Mouse (Mus musculus): ENCODE results near the gene H2-M10.1.
"Not testable (repeated sequence)": the region's sequence is repeated elsewhere in the genome, so short reads cannot be mapped to it uniquely, and the experiment has no call there.

Gene H2-M10.1

GRCm38 (mm10) chr17:36326055-36326454, at the start of gene H2-M10.1:
Gene H2-M10.1 (minus strand): TSS chr17:36326155.
- DNase-seq, result no peak

GRCm38 (mm10) chr17:36368317-36368716, 42.4 kb upstream of the H2-M10.1 start, which contains the start of gene H2-M10.3:
Gene H2-M10.3 (minus strand): TSS chr17:36368417.
- not testable (repeated sequence) for DNase-seq

- not testable (repeated sequence) for DNase-seq
Observed at GRCm38 (mm10) chr17:36362404-36362803, 36.4 kb upstream of the H2-M10.1 start.

- peak; percentile 52 for DNase-seq
Observed at GRCm38 (mm10) chr17:36357512-36357911, 31.6 kb upstream of the H2-M10.1 start.

- DNase-seq, result no peak
Observed at GRCm38 (mm10) chr17:36355763-36356162, 29.8 kb upstream of the H2-M10.1 start.

- DNase-seq, result peak; percentile 50
Observed at GRCm38 (mm10) chr17:36355343-36355742, 29.4 kb upstream of the H2-M10.1 start.

GRCm38 (mm10) chr17:36315689-36316253, 10.2 kb downstream of the H2-M10.1 start:
- no peak for DNase-seq

GRCm38 (mm10) chr17:36315041-36315688, 10.8 kb downstream of the H2-M10.1 start:
- peak; percentile 43 for DNase-seq

GRCm38 (mm10) chr17:36314511-36314910, 11.4 kb downstream of the H2-M10.1 start:
- DNase-seq, result no peak

- no peak for DNase-seq
Observed at GRCm38 (mm10) chr17:36309293-36309692, 16.7 kb downstream of the H2-M10.1 start.

- peak; percentile 73 for DNase-seq
Observed at GRCm38 (mm10) chr17:36308855-36309254, 17.1 kb downstream of the H2-M10.1 start.

GRCm38 (mm10) chr17:36286390-36286789, 39.6 kb downstream of the H2-M10.1 start, which contains the start of gene H2-M10.2:
Gene H2-M10.2 (minus strand): TSS chr17:36286490.
- no peak for DNase-seq

- no peak for DNase-seq
Observed at GRCm38 (mm10) chr17:36281521-36282245, 44.3 kb downstream of the H2-M10.1 start.

- no peak for DNase-seq
Observed at GRCm38 (mm10) chr17:36274776-36275175, 51.2 kb downstream of the H2-M10.1 start.

GRCm38 (mm10) chr17:36273796-36274195, 52.2 kb downstream of the H2-M10.1 start:
- DNase-seq, result no peak

Data from lung, postnatal 14 days (tissue).